Mouse (Mus musculus) liver, embryonic 12.5 days (tissue): ENCODE data around the gene Pbp2. TPM values are rescaled to one million over a fixed set of nuclear protein-coding genes. Genes with fewer than 3 reads are reported as not detected.

Source experiments
- ATAC-seq: fragments of 200-750 bp; cut with Nextera tagmentation; 2 replicates; pipeline ENCODE4 v1.8.0; 2017; ENCODE audit warnings: moderate number of reproducible peaks, mild to moderate bottlenecking, moderate library complexity
- H3K27ac ChIP-seq: fragments of 300-500 bp; sonication (generic); 2 replicates; pipeline ENCODE4 v1.5.1; 2016; ENCODE audit warnings: mild to moderate bottlenecking
- H3K27me3 ChIP-seq: fragments of 300-500 bp; sonication (generic); replicated peaks from 2 replicates; pipeline ENCODE4 v1.6.1; 2016; ENCODE audit warnings: mild to moderate bottlenecking, moderate library complexity
- H3K36me3 ChIP-seq: fragments of 300-500 bp; sonication (generic); 2 replicates; pipeline ENCODE4 v1.6.1; 2016; ENCODE audit warnings: mild to moderate bottlenecking, moderate library complexity
- H3K4me1 ChIP-seq: fragments of 300-500 bp; sonication (generic); 2 replicates; pipeline ENCODE4 v1.6.1; 2016
- H3K4me2 ChIP-seq: fragments of 300-500 bp; sonication (generic); 2 replicates; pipeline ENCODE4 v1.6.1; 2016; ENCODE audit warnings: mild to moderate bottlenecking, moderate library complexity
- H3K4me3 ChIP-seq: fragments of 300-500 bp; sonication (generic); 2 replicates; pipeline ENCODE4 v1.5.1; 2016; ENCODE audit warnings: mild to moderate bottlenecking, moderate library complexity
- H3K9ac ChIP-seq: fragments of 300-500 bp; sonication (generic); 2 replicates; pipeline ENCODE4 v1.6.1; 2016; ENCODE audit warnings: mild to moderate bottlenecking, moderate library complexity
- H3K9me3 ChIP-seq: fragments of 300-500 bp; sonication (generic); replicated peaks from 2 replicates; pipeline ENCODE4 v1.6.1; 2016; ENCODE audit warnings: mild to moderate bottlenecking, moderate library complexity
- WGBS: fragments of 180-500 bp; shearing (Covaris S2); methylation state at CpG from one replicate; pipeline ENCODE4 v1.1.7; 2016; ENCODE audit not compliant: insufficient replicate concordance; 5-methylcytosine and 5-hydroxymethylcytosine counted together
- polyA plus RNA-seq: library from polyadenylated mRNA; unstranded; fragments of >200 nt; fragmentation: Nextera tagmentation; extraction: Ambion mirVana; gene quantifications from 2 replicates; pipeline ENCODE4 v1.2.1, GENCODE M21; 2016

The Pbp2 gene
- polyA plus RNA-seq, 1 experiment from 2014 or later = not detected

DNA sequence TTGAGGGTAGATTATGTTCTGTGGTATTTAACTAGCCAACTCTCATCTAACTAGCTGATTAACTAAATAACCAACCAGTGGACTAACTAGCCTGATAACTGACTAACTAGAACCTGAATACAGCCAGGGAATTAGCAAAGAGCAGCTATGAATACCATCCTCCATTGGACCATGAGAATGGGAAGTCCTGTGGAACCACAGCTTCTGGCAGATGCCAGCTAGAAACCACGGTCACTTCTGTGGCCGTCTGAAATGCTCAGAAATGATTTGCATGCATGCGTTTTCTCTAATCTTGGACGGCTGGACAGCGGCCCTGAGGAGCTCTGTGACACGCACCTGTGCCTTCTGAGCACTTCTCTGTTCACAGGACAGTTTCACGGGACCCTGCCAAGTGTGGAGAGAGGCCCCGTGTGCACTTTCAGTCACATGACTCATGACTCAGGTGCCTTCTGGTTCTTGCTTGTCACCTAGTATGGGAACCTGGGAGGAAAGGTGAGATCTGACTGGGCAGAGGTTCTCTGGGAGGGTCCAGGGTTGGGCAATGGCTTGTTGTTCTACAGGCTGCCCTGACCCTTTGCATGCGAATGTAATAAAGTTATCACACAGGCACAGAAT, 14.6 kb upstream of the Pbp2 start:
- Histone ChIP-seq H3K4me2 (no peak overlapping the region), H3K9me3 (no peaks in the 10 kb centered on the region)
- 42% methylated on average over 9 of the region's 9 CpGs for WGBS

DNA sequence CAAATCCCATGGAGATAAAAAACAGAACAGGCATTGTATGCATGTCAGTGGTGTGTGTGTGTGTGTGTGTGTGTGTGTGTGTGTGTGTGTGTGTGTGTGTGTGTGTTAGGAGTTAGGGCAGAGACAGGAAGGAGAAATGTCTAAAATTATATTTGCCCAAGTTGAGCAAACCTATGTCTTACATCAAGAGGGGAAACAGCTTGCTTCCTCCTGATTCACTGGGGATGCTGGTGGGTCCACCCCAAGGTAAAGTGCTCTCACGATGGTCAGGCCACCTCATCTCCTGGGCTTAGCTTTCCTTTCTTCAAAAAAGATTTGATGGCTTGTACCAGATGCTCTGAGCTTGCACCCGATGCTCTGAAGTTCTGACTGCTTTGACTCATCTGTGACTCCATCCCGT, 13.9 kb upstream of the Pbp2 start:
- Histone ChIP-seq H3K9ac (no peak overlapping the region), H3K4me3 (no peak overlapping the region), H3K4me2 (no peak overlapping the region), H3K9me3 (no peaks in the 10 kb centered on the region), H3K27ac (no peak overlapping the region), H3K4me1 (peaks cover 20% of the 10 kb centered on the region; the same call in 1 of the 2 replicates), H3K27me3 (peaks cover 17% of the 10 kb centered on the region), H3K36me3 (no peaks in the 10 kb centered on the region)
- WGBS = 21% methylated on average over 3 of the region's 3 CpGs
- ATAC-seq = no peak

More for the DNA sequence above, 14.6 kb upstream of the Pbp2 start:
- Histone ChIP-seq H3K36me3 (no peaks in the 10 kb centered on the region), H3K9ac (no peak overlapping the region), H3K4me1 (peaks cover 20% of the 10 kb centered on the region; the same call in 1 of the 2 replicates), H3K27me3 (peaks cover 17% of the 10 kb centered on the region), H3K27ac (no peak overlapping the region), H3K4me3 (no peak overlapping the region)
- ATAC-seq = no peak

DNA sequence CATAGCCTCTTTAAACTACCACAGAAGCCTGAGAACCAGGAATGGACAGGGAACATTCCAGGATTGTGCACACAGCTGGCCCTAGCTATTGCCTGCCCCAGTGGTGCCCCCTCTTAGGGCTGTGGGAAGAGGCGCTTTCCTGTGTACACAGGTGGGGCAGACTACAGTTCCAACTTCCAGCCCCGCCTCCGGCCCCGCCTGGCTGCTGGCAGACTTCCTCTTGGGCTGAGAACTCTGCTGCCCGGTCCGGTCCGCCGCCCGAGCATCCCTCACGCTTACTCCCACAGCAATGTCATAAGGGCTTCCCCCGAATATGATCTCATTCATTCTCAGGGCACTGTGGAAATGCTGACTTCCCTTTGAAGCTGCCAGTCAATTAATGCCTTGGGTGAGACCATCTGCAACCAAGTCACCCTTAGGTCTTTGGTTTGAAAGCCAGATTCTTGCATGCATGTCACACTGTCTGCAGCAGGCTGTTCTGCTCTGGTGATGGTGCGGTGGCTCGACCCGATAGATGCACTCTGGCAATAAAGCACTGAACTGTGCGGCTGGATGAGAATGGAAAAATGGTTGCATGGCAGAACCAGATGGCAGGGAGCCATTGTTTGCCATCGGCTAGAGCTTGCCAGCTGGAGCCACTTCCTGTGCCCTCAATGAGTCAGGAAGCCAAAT, 13.2 kb upstream of the Pbp2 start:
- WGBS = 19% methylated on average over 16 of the region's 16 CpGs
- 0 out of 2 replicates have a peak, but pooled peaks have one; percentile 21 for ATAC-seq
- Histone ChIP-seq H3K36me3 (no peaks in the 10 kb centered on the region), H3K4me3 (no peak overlapping the region), H3K9ac (no peak overlapping the region), H3K9me3 (no peaks in the 10 kb centered on the region), H3K27me3 (peaks cover 17% of the 10 kb centered on the region), H3K4me1 (peaks cover 20% of the 10 kb centered on the region; the same call in 1 of the 2 replicates), H3K27ac (no peak overlapping the region), H3K4me2 (peak overlapping the region; percentile 10; the same call in 1 of the 2 replicates)

DNA sequence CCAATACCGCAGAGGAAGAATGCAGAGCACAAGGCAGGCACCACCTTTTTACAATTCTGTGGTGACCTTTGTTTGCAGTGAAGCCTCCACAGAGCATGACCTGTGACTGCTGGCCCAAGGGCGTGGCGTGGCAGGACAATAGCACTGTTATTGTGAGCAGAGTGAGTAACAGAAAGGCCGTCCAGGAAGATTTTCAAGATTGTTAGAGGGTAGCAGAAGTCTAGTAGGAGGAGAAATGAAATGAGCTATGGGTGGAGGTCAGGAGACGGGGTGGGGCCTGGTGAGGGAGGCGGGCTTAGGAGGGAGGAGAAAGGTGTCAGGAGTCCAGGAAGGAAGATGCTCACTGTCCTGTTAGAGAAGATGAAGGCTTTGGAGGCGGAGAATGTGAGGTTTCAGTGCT, 12.5 kb upstream of the Pbp2 start:
- Histone ChIP-seq H3K9me3 (no peaks in the 10 kb centered on the region), H3K27ac (no peak overlapping the region), H3K4me2 (no peak overlapping the region), H3K4me3 (no peak overlapping the region), H3K27me3 (peaks cover 17% of the 10 kb centered on the region), H3K9ac (no peak overlapping the region), H3K4me1 (peaks cover 20% of the 10 kb centered on the region; the same call in 1 of the 2 replicates), H3K36me3 (no peaks in the 10 kb centered on the region)
- 56% methylated on average over 7 of the region's 7 CpGs for WGBS
- ATAC-seq = no peak

DNA sequence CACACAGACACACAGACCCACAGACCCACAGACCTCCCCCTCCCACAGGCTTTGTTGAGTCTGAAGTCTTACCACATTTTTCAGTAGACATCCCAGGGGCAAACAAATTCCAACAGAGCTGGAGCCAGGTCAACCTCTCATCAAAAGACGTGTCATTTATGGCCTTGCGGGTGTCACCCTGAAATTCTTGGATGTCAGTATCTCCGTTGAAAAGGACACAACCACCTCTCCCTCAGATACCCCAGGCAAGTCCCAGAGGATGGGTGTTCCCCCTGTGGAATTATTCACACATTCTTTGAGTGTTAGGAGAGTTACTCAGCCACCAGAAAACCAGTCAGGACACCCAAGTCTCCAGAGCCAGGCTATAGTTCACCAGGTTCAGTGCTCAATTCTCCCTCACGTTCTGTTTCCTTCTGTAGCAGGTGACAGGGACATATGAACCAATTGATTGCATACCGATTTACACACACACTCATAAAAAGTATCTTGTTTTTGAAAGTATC, 9.3 kb upstream of the Pbp2 start:
- peaks cover 8% of the 10 kb centered on the region for H3K27me3 ChIP-seq
- no peak for ATAC-seq
- no peak overlapping the region for H3K4me2 ChIP-seq
- no peak overlapping the region for H3K9ac ChIP-seq
- no peak overlapping the region for H3K4me3 ChIP-seq
- H3K36me3 ChIP-seq = no peaks in the 10 kb centered on the region
- H3K4me1 ChIP-seq = peaks cover 14% of the 10 kb centered on the region; the same call in 1 of the 2 replicates
- WGBS = 65% methylated on average over 5 of the region's 5 CpGs
- H3K27ac ChIP-seq = no peak overlapping the region
- no peaks in the 10 kb centered on the region for H3K9me3 ChIP-seq

DNA sequence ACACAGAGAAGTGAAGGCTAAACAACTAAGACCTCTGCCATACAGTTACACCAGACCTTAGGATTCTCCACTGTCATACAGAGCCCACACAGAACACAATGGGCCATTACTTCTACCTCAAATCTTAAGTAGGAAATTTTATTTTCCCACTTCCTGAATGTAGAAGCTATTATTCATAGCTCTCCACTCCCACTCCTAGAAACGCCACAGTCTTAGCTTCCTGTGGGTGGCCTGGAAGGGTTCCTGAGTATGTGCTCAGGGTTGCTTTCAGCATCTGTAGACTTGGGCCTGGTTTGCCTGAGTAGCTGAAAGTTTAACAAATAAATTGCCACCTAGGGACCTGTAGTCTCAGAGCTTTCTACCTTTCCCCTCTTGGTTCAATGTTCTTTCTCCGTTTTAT, 5.9 kb upstream of the Pbp2 start:
- no peaks in the 10 kb centered on the region for H3K9me3 ChIP-seq
- WGBS = 62% methylated on average over 2 of the region's 2 CpGs
- ATAC-seq = no peak

DNA sequence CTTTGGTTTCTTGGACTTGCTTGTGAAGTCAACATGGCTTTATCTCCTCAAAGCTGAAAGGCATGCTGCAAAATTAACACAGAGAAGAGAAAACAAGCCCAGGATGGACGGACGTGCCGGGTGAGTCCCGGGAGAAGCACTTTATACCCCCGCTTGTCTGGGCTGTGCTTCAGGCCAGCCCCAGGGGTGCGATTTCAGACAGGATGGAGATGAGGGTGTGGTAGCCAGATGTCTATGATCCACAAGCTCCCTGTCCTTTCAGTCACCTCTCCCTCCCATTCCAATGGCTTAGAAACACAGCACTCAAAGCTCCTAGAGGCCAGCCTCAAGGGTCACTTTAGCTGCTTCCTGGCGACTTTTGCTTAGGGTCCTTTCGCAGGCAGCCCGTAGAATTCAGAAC, 3.8 kb upstream of the Pbp2 start:
- WGBS = 62% methylated on average over 9 of the region's 9 CpGs
- Histone ChIP-seq H3K27me3 (no peaks in the 10 kb centered on the region), H3K27ac (no peak overlapping the region), H3K36me3 (no peaks in the 10 kb centered on the region), H3K9me3 (no peaks in the 10 kb centered on the region), H3K4me1 (no peaks in the 10 kb centered on the region), H3K4me2 (no peak overlapping the region), H3K4me3 (no peak overlapping the region), H3K9ac (no peak overlapping the region)
- ATAC-seq = no peak

More for the DNA sequence above, 5.9 kb upstream of the Pbp2 start:
- Histone ChIP-seq H3K4me2 (no peak overlapping the region), H3K9ac (no peak overlapping the region), H3K36me3 (no peaks in the 10 kb centered on the region), H3K4me3 (no peak overlapping the region), H3K27me3 (no peaks in the 10 kb centered on the region), H3K4me1 (no peaks in the 10 kb centered on the region), H3K27ac (no peak overlapping the region)

DNA sequence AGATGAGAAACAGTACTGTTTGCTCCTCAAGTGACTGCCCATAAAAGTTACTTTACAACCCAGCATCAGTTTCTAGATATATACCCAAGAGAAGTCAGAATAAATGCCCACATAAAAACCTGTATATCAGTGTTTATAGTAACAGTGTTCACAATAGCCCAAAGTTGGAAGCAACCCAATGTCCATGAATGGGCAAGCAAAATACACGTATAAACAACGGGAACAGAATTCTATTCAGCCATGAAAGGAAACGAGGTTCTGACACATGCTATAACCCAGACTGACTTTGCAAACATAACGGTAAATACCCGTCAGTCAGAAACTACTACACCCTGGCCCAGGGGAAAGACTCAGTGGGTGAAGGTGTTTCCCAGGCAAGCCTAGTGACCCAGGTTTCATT, 1.8 kb upstream of the Pbp2 start:
- no peaks in the 10 kb centered on the region for H3K4me1 ChIP-seq
- no peak overlapping the region for H3K4me3 ChIP-seq
- WGBS = 76% methylated on average over 5 of the region's 5 CpGs
- no peaks in the 10 kb centered on the region for H3K36me3 ChIP-seq
- H3K27me3 ChIP-seq = no peaks in the 10 kb centered on the region
- ATAC-seq = no peak
- H3K27ac ChIP-seq = no peak overlapping the region
- no peak overlapping the region for H3K9ac ChIP-seq
- H3K4me2 ChIP-seq = no peak overlapping the region
- H3K9me3 ChIP-seq = no peaks in the 10 kb centered on the region

DNA sequence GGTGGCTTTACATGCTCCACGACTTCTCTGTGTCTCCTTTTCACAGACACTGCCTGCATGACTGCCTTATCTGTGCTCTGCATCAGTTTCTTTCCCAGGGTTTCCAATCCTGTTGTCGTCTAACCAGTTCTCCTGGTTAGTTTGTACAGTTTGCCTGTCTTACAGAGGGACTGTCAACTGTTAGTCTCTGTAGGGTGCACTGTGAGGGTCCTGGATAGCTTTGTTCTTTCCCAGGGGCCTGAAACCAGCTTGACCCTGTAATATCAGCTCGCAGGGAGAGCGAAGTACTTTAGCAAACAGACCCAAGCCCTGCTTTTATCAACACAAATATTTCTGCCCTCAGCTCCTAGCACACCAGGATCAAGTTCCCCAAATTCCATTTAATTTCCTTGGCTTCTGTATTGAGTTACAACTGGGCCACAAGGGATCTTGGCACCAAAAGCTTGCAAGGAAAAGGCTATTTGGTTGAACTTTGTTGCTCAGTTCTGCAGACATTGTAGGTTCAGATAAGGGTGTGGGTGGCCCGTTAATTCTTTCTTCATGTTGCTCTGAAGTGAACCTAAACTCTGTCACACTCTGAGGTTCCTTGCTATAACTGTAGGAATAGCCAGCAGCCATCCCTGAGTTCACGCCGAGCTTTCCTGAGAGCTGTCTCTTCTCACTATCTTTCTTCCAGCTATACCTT, 5.5 kb downstream of the Pbp2 start:
- Histone ChIP-seq H3K27ac (no peak overlapping the region), H3K4me1 (peaks cover 6% of the 10 kb centered on the region; the same call in 1 of the 2 replicates), H3K36me3 (no peaks in the 10 kb centered on the region), H3K9me3 (no peaks in the 10 kb centered on the region), H3K4me3 (no peak overlapping the region), H3K4me2 (no peak overlapping the region), H3K27me3 (no peaks in the 10 kb centered on the region; the same call in 1 of the 2 replicates), H3K9ac (no peak overlapping the region)
- no peak for ATAC-seq
- 40% methylated on average over 7 of the region's 7 CpGs for WGBS

DNA sequence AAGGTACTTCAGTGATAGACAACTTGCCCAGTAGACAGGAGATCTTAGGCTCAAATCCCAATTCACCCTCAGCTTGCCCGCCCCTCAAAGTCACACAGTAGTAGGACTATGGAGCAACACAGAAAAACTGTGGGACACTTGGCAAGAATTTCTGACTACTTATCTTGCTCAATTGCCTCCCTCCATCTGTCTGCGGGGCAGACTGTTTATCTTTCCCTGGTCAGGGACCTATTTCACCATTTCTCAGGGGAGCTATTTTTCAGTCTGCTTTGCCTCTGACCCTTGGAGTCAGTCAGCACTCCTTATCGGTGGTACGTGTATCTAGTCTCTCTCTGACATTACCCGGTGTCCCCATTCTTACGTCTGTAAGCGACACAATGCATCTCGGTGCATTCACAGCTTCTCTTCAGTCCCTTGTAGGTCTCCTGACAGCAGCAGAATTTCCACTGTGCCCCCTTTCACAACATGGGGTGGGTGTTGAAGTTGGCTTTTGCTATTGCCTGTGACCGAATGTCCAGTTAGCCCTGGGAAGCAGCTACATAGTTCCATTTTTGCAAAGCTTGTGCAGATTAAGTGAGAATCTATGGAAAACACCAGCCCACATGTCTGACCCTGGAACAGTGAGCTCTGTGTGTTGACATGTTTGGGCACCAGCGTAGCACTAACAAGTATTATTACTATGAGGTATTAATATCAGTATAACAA, 7.6 kb downstream of the Pbp2 start:
- peaks cover 6% of the 10 kb centered on the region; the same call in 1 of the 2 replicates for H3K4me1 ChIP-seq
- H3K4me2 ChIP-seq = no peak overlapping the region
- H3K27me3 ChIP-seq = peaks cover 3% of the 10 kb centered on the region; the same call in 1 of the 2 replicates
- no peak overlapping the region for H3K9ac ChIP-seq
- H3K4me3 ChIP-seq = no peak overlapping the region
- no peaks in the 10 kb centered on the region for H3K36me3 ChIP-seq
- WGBS = 54% methylated on average over 10 of the region's 10 CpGs
- no peaks in the 10 kb centered on the region for H3K9me3 ChIP-seq
- H3K27ac ChIP-seq = no peak overlapping the region
- ATAC-seq = no peak

DNA sequence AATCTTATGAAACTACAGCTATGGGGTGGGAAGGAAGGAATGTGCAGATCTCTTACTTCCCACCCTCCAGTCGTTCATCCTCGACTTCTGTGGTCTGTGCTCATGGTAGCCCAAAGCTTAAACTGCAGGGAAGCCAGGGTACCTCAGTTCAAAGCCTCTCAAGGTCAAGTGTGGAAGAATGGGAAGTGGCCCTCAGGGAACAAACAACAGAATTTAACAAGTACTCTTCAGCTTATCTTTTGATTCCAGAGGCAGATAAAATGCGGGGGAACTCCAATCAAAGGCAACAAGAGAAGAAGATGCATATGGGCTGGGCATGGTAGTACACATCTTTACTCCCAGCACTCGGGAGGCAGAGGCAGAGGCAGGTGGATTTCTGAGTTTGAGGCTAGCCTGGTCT, 9.7 kb downstream of the Pbp2 start:
- H3K9me3 ChIP-seq = no peaks in the 10 kb centered on the region
- H3K27me3 ChIP-seq = peaks cover 3% of the 10 kb centered on the region; the same call in 1 of the 2 replicates
- H3K27ac ChIP-seq = no peak overlapping the region
- no peaks in the 10 kb centered on the region for H3K36me3 ChIP-seq
- peaks cover 6% of the 10 kb centered on the region; the same call in 1 of the 2 replicates for H3K4me1 ChIP-seq
- no peak overlapping the region for H3K9ac ChIP-seq
- H3K4me3 ChIP-seq = no peak overlapping the region
- WGBS = 49% methylated on average over 4 of the region's 4 CpGs
- ATAC-seq = no peak
- no peak overlapping the region for H3K4me2 ChIP-seq
